Mouse (Mus musculus) frontal cortex, postnatal 14 days (tissue): ENCODE measurements around the gene Abracl.

Experiments used
- DNase-seq, 2 experiments: peaks; one replicate each; pipeline ENCODE4 v3.0.0; 2022; ENCODE audit warnings: low spot score in 2 of 2

Abracl gene

DNA sequence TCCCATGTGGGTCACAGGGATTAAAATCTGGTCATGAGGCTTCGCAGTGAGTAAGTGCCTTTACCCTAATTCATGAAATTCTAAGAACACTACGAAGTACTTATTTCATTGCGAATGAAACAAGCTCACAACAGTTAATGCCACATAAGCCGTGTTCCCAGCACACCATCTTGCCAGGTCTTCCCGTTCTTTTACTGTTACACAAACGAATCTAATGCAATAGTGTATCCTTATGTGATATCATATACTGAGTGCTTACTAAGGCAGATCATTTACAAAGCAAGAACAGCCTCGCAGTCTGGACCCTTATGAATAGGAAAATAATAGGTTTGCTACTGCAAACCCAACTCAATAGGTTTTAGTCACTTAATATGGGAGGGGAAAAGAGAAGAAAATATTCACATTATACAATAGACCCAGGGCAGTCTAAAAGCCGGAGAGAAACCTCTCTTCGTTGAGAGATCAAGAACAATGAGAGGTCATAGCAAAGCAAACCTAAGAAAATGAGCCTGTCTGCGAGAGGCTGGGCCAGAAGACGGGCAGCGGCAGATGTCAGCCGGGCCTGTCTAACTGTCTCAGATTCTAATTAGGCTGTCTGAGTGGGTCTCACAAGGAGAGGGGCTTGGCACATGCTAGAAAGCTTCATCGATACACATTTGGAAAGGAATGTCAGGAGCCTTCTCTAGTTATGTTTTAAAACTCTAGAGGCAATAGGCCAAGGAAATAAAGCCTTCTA, 1.3 kb downstream of the Abracl start:
- no peak for DNase-seq

GRCm38 (mm10) chr10:18020846-18021245, 2.2 kb downstream of the Abracl start:
- no peak for DNase-seq

- DNase-seq: no peak
Observed at GRCm38 (mm10) chr10:18020443-18020842, 2.6 kb downstream of the Abracl start.

DNA sequence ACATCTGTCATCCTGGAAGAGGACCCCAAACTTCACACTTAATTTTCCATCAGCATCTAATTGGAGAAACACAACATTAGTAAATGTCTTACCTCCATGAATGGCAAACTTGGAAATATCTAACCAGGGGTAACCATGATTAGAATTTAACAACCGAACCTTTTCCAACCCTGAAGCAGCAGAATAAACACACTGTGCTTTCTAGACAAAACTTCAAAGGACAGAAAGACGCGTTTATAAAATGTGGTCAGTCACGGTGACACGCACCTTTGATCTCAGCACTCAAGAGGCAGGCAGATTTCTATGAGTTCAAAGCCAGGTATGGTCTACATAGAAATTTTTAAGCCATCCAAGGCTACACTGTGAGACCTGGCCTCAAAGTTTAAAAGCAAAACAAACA, 11.3 kb downstream of the Abracl start:
- DNase-seq: no peak

DNA sequence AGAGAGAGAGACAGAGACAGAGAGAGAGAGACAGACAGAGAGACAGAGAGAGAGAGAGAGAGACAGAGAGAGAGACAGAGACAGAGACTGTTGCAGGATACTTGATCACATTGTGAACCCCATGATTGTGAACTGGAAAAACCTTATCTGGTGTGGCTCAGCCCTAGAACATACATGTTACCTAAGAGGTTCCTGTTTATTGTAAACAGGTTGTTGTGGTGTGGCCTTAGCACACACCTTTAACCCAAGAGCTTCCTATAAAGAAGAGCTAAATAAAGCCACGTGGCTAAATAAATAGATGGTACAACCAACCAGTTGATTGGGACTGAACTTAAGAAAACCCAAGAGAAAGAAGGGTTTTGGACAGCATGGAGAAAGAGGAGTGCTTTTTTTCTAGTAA, 13.3 kb downstream of the Abracl start:
- no peak for DNase-seq

DNA sequence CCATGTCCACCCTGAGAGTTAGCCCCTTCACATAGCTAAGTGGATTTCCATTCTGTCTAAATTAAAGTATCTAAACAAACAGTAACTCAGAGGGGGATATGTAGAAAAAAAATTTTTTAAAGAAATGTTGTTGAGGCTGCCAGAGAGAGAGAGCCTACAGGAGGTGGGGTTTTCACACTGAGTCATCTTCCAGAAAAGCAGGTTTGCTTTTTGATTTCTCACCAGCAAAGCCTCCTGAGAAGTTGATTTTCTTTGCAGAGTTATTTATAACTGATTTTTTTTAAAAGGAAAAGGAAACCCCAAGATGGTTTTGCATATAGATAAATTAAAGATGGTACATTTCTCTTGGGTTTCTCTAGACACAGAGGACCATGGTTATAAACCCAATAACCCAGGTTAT, 15.0 kb downstream of the Abracl start:
- no peak for DNase-seq

GRCm38 (mm10) chr10:18007243-18007642, 15.8 kb downstream of the Abracl start:
- no peak for DNase-seq

DNA sequence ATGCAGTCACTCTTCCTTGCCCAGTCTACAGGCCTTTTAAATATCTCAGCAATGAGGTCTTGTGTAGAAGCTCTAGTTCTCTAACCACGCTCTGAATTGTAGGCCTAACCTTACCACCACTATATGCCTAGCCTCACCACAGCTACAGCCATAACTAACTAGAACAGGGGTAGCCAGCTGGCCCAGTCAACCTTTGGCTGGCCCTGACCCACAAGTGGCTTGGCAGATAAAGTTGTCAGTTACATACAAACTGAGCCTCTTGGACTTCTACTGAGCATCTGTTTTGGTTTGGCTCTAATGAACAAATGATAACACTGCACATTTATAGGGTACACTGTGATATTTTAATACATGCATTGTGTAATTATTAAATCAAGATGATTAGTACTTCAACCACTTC, 16.3 kb downstream of the Abracl start:
- no peak for DNase-seq

GRCm38 (mm10) chr10:18005136-18005955, 17.7 kb downstream of the Abracl start:
- no peak for DNase-seq

DNA sequence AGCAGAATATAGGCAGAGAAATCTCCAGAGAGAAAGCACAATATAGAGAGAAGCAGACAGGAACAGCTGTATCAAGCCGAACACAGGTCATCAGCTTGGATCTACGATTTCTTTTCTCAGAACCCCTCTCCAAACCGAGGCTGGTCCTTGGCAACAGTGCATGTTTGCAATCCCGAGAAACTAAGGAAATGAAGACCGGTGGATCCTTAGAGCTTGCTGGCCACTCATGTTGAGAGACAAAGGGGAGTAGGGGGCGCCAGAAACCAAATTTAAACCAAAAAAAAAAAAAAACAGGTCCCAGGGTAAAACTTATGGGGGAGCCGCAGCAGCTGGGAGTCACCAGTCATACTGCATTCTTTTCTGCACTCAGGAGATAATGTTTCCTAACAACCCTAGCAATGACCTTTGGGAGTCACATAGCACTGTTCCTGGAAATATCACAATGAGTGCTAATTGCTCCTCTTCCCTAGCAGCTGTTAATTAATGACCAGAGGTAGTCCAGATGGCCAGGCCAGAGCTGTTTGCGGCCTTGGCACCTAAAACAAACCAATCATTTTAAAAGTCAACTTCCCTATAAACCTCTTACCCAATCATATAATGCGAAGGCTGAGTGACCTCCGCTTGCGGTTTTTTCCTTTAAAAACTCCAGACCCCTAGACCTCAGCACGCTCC, 19.0 kb downstream of the Abracl start:
- no peak for DNase-seq

DNA sequence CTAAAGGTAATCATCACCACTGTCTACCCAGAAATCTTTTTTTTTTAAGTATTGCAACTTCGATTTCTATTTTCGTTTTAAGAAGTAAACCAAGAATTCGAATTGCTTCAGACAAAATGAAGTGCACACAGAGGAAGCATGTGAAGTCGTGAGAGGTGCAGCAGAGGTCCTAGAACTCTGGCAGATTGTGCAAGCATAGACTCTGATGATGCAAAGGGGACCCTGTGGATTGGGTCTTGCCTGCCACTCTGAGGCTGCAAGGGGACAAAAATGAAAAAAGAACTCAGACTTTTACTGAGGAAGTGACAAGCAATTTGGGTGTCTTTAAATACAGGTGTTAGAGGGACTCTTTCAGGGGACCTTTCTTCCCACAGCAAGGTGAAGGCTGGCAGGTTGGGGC, 32.5 kb downstream of the Abracl start:
- no peak for DNase-seq

GRCm38 (mm10) chr10:17989136-17989535, 34.0 kb downstream of the Abracl start:
- no peak for DNase-seq

DNA sequence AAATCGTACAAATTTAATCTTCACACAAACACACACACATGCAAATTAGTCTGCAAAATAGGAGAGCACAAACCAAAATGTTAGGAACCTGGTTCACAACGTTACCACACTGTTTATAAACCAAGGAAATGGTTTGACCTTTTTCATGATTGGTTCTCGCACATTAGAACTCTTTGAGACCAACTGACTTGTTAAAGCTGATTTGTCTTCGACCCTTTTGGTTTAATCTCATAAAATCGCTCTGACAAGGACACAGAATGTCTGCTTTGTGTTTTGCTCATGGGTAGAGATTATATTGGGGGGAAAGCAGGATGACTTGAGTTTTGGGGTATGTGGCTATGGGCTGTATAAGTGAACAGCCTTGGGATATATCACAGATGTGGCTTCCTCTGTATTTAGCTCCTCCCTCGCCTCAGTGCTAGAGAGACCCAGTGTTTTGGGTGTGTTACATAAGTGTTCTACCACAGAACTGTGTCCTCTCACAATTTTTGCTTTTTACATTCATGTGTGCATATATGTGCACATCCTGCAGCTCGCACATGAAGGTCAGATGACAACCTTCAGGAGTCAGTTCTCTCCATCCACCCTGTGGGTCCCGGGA, 35.2 kb downstream of the Abracl start:
- no peak for DNase-seq

- no peak for DNase-seq
Observed at GRCm38 (mm10) chr10:17983313-17983712, 39.8 kb downstream of the Abracl start.

DNA sequence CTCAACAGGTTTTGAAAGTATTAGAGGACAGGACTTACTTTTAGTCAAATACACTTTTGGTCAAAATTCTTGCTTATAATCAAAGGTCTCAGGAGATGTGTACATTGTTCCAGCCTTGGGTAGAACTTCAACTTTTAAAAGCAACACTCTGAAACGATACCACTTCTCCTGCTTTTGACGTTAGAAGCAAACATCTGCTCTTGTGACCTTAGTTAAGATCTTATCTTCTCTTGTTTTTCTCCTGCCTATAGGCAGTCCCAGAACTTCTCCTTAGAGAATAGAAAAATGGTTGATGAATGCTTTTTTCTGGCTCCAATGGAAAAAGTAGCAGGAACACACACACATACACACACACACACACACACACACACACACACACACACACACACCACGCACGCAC, 57.0 kb downstream of the Abracl start:
- DNase-seq: no peak
